Mouse (Mus musculus): ENCODE data around the gene Tmtc2. TPM values are rescaled to one million over a fixed set of nuclear protein-coding genes. Genes with fewer than 3 reads are reported as not detected.
"Not testable (repeated sequence)": the region's sequence is repeated elsewhere in the genome, so short reads cannot be mapped to it uniquely, and the experiment has no call there.

Tmtc2 gene
- polyA plus RNA-seq, 1 experiment from 2014 or later, result 7.0 TPM

DNA sequence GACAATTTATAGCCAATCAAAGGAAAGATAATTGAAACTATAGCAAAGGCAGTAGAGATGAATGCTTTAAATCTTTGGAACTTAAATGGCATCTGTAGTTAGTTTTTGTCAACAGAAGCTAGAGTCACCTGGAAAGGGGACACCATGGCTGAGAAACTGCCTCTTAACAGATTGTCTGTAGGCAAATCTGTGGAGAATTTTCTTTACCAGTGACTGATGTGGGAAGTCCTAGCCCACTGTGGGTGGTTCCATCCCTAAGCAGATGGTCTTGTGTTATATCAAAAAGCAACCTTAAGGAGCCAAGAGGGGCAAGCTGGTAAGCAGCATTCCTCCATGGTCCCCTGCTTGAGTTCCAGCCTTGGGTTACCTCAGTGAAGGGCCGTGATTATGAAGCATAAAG, 281.3 kb downstream of the Tmtc2 start:
- no peaks in the 10 kb centered on the region for H3K27me3 ChIP-seq (replicated peaks)
- H3K4me3 ChIP-seq, result no peak overlapping the region
- no peak overlapping the region for H3K27ac ChIP-seq (ENCODE audit: poor library complexity, severe bottlenecking)
- no peaks in the 10 kb centered on the region for H3K4me1 ChIP-seq (replicated peaks)
- no peaks in the 10 kb centered on the region for H3K9me3 ChIP-seq (replicated peaks)
- no peak overlapping the region for H3K4me2 ChIP-seq
- no peak for ATAC-seq (ENCODE audit: insufficient number of reproducible peaks, low FRiP score)
- no peaks in the 10 kb centered on the region for H3K36me3 ChIP-seq
- H3K9ac ChIP-seq, result no peak overlapping the region
- 87% methylated on average over 1 of the region's 1 CpGs for whole genome bisulfite sequencing

- ATAC-seq (ENCODE audit: insufficient number of reproducible peaks, low FRiP score), result no peak
- Histone ChIP-seq H3K36me3 (no peaks in the 10 kb centered on the region), H3K9me3 (replicated peaks) (no peaks in the 10 kb centered on the region)
Observed at GRCm38 (mm10) chr10:105288472-105288871, 285.8 kb downstream of the Tmtc2 start.

GRCm38 (mm10) chr10:105287575-105287974, 286.7 kb downstream of the Tmtc2 start:
- H3K9me3 ChIP-seq (replicated peaks), result no peaks in the 10 kb centered on the region
- no peaks in the 10 kb centered on the region for H3K36me3 ChIP-seq
- no peak overlapping the region for H3K4me2 ChIP-seq
- no peaks in the 10 kb centered on the region for H3K4me1 ChIP-seq (replicated peaks)
- WGBS, result 83% methylated on average over 3 of the region's 3 CpGs
- H3K9ac ChIP-seq, result no peak overlapping the region
- no peak overlapping the region for H3K4me3 ChIP-seq
- no peaks in the 10 kb centered on the region for H3K27me3 ChIP-seq (replicated peaks)
- ATAC-seq (ENCODE audit: insufficient number of reproducible peaks, low FRiP score), result no peak
- H3K27ac ChIP-seq (ENCODE audit: poor library complexity, severe bottlenecking), result no peak overlapping the region

More at GRCm38 (mm10) chr10:105288472-105288871, 285.8 kb downstream of the Tmtc2 start:
- H3K4me1 ChIP-seq (replicated peaks), result no peaks in the 10 kb centered on the region
- no peak overlapping the region for H3K4me2 ChIP-seq
- H3K4me3 ChIP-seq, result no peak overlapping the region
- H3K27me3 ChIP-seq (replicated peaks), result no peaks in the 10 kb centered on the region
- no peak overlapping the region for H3K27ac ChIP-seq (ENCODE audit: poor library complexity, severe bottlenecking)
- no peak overlapping the region for H3K9ac ChIP-seq
- 79% methylated on average over 2 of the region's 2 CpGs for WGBS

DNA sequence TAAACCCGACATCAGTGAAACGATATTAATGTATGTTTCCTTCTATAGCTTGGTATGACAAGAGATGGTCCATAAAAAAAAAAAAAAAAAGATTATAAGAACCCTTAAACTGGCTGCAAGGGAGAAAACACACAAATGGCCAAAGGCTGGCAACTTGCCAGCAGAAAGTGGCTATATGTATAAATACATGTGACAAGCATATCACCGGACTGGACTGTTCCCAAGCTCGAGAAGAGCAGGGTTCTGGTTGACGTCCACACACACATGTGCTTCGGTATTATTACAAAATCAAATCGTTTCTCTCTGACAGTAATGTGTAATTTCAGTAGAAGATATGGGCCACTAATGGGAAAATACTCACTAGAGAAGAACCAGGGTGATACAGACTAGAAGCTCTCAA, 287.2 kb downstream of the Tmtc2 start:
- no peak for ATAC-seq (ENCODE audit: insufficient number of reproducible peaks, low FRiP score)
- H3K27ac ChIP-seq (ENCODE audit: poor library complexity, severe bottlenecking), result no peak overlapping the region
- H3K4me2 ChIP-seq, result no peak overlapping the region
- H3K27me3 ChIP-seq (replicated peaks), result no peaks in the 10 kb centered on the region
- 72% methylated on average over 7 of the region's 7 CpGs for WGBS
- no peak overlapping the region for H3K4me3 ChIP-seq
- H3K9ac ChIP-seq, result no peak overlapping the region
- H3K4me1 ChIP-seq (replicated peaks), result no peaks in the 10 kb centered on the region
- no peaks in the 10 kb centered on the region for H3K36me3 ChIP-seq
- H3K9me3 ChIP-seq (replicated peaks), result no peaks in the 10 kb centered on the region

- no peaks in the 10 kb centered on the region for H3K4me1 ChIP-seq (replicated peaks)
- 78% methylated on average over 2 of the region's 2 CpGs for WGBS
- no peaks in the 10 kb centered on the region for H3K36me3 ChIP-seq
- H3K4me2 ChIP-seq, result no peak overlapping the region
- H3K27me3 ChIP-seq (replicated peaks), result no peaks in the 10 kb centered on the region
- H3K27ac ChIP-seq (ENCODE audit: poor library complexity, severe bottlenecking), result no peak overlapping the region
- no peak overlapping the region for H3K9ac ChIP-seq
- no peak for ATAC-seq (ENCODE audit: insufficient number of reproducible peaks, low FRiP score)
- H3K9me3 ChIP-seq (replicated peaks), result no peaks in the 10 kb centered on the region
- H3K4me3 ChIP-seq, result no peak overlapping the region
Observed at GRCm38 (mm10) chr10:105286221-105286620, 288.0 kb downstream of the Tmtc2 start.

DNA sequence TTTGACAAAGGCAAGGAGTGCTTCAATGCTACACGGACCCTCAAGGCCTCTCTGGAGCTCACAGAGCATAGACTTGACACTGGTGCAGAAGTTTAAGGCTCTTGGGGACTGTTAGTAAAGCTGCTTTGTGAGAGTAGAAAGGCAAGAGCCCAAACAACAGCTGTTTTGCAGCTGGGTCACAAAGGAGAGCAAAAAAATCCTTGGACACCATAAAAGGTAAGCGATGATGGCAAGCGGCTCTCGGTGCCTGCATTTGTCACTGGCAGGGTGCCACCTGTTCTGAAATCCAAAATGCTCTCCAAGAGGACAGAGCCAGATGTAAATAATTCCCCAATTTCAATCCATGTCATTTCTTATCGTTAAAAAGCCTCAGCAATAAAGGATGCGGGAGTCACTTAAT, 290.1 kb downstream of the Tmtc2 start:
- 74% methylated on average over 6 of the region's 6 CpGs for WGBS
- Histone ChIP-seq H3K4me1 (replicated peaks) (no peaks in the 10 kb centered on the region), H3K9me3 (replicated peaks) (no peaks in the 10 kb centered on the region), H3K27me3 (replicated peaks) (no peaks in the 10 kb centered on the region), H3K4me3 (no peak overlapping the region), H3K36me3 (no peaks in the 10 kb centered on the region), H3K27ac (ENCODE audit: poor library complexity, severe bottlenecking) (no peak overlapping the region), H3K9ac (no peak overlapping the region), H3K4me2 (no peak overlapping the region)
- no peak for ATAC-seq (ENCODE audit: insufficient number of reproducible peaks, low FRiP score)

DNA sequence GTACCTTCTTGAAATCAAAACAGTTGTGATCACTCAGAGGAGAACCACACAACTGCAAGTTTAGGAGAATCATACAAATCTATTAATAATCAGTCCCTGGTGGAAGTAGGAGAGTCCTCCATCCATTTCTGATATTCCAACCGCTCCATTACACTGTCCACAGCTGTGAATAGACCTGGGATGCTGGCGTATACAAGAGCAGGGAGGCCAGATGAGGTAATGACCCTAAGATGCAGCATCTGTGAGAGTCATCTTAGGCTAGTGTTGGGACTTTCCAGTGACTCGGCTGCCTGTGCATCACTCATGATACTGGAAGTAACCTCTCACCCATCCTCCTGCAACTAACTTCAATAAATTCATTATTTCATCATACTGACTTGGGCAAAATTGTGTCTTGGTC, 293.3 kb downstream of the Tmtc2 start:
- Histone ChIP-seq H3K4me2 (no peak overlapping the region), H3K9me3 (replicated peaks) (no peaks in the 10 kb centered on the region), H3K9ac (no peak overlapping the region), H3K4me1 (replicated peaks) (no peaks in the 10 kb centered on the region), H3K27ac (ENCODE audit: poor library complexity, severe bottlenecking) (no peak overlapping the region), H3K27me3 (replicated peaks) (no peaks in the 10 kb centered on the region), H3K36me3 (no peaks in the 10 kb centered on the region), H3K4me3 (no peak overlapping the region)
- no peak for ATAC-seq (ENCODE audit: insufficient number of reproducible peaks, low FRiP score)
- 87% methylated on average over 3 of the region's 3 CpGs for WGBS

GRCm38 (mm10) chr10:105260053-105260452, 314.2 kb downstream of the Tmtc2 start:
- no peak overlapping the region for H3K4me2 ChIP-seq
- no peaks in the 10 kb centered on the region for H3K36me3 ChIP-seq
- ATAC-seq (ENCODE audit: insufficient number of reproducible peaks, low FRiP score), result no peak
- H3K27me3 ChIP-seq (replicated peaks), result no peaks in the 10 kb centered on the region
- WGBS, result 54% methylated on average over 3 of the region's 3 CpGs
- H3K27ac ChIP-seq (ENCODE audit: poor library complexity, severe bottlenecking), result no peak overlapping the region
- no peak overlapping the region for H3K4me3 ChIP-seq
- no peaks in the 10 kb centered on the region for H3K4me1 ChIP-seq (replicated peaks)
- no peak overlapping the region for H3K9ac ChIP-seq
- H3K9me3 ChIP-seq (replicated peaks), result no peaks in the 10 kb centered on the region

- not testable (repeated sequence) for ATAC-seq (ENCODE audit: insufficient number of reproducible peaks, low FRiP score); H3K4me1 ChIP-seq (replicated peaks); H3K9me3 ChIP-seq (replicated peaks); H3K4me3 ChIP-seq; H3K27me3 ChIP-seq (replicated peaks); H3K4me2 ChIP-seq; H3K9ac ChIP-seq; H3K36me3 ChIP-seq; H3K27ac ChIP-seq (ENCODE audit: poor library complexity, severe bottlenecking)
- 85% methylated on average over 22 of the region's 22 CpGs for WGBS
Observed at GRCm38 (mm10) chr10:105238291-105238690, 336.0 kb downstream of the Tmtc2 start.

- H3K9ac ChIP-seq, result no peak overlapping the region
- H3K4me3 ChIP-seq, result no peak overlapping the region
- H3K27me3 ChIP-seq (replicated peaks), result no peaks in the 10 kb centered on the region
- no peaks in the 10 kb centered on the region for H3K9me3 ChIP-seq (replicated peaks)
- no peak overlapping the region for H3K27ac ChIP-seq (ENCODE audit: poor library complexity, severe bottlenecking)
- H3K4me1 ChIP-seq (replicated peaks), result no peaks in the 10 kb centered on the region
- no peak overlapping the region for H3K4me2 ChIP-seq
- H3K36me3 ChIP-seq, result no peaks in the 10 kb centered on the region
- 79% methylated on average over 2 of the region's 2 CpGs for WGBS
- ATAC-seq (ENCODE audit: insufficient number of reproducible peaks, low FRiP score), result no peak
Observed at GRCm38 (mm10) chr10:105232864-105233263, 341.4 kb downstream of the Tmtc2 start.

GRCm38 (mm10) chr10:105230416-105230815, 343.8 kb downstream of the Tmtc2 start:
- no peak for ATAC-seq (ENCODE audit: insufficient number of reproducible peaks, low FRiP score)
- no peak overlapping the region for H3K4me2 ChIP-seq
- no peaks in the 10 kb centered on the region for H3K27me3 ChIP-seq (replicated peaks)
- H3K4me1 ChIP-seq (replicated peaks), result peaks cover 3% of the 10 kb centered on the region; the same call in 1 of the 2 replicates
- H3K4me3 ChIP-seq, result no peak overlapping the region
- H3K9ac ChIP-seq, result no peak overlapping the region
- WGBS, result 76% methylated on average over 7 of the region's 7 CpGs
- no peak overlapping the region for H3K27ac ChIP-seq (ENCODE audit: poor library complexity, severe bottlenecking)
- H3K36me3 ChIP-seq, result no peaks in the 10 kb centered on the region
- H3K9me3 ChIP-seq (replicated peaks), result no peaks in the 10 kb centered on the region

- Histone ChIP-seq H3K9ac (no peak overlapping the region), H3K4me1 (replicated peaks) (peaks cover 3% of the 10 kb centered on the region; the same call in 1 of the 2 replicates), H3K27ac (ENCODE audit: poor library complexity, severe bottlenecking) (no peak overlapping the region), H3K36me3 (no peaks in the 10 kb centered on the region), H3K9me3 (replicated peaks) (no peaks in the 10 kb centered on the region), H3K4me3 (no peak overlapping the region), H3K4me2 (no peak overlapping the region), H3K27me3 (replicated peaks) (no peaks in the 10 kb centered on the region)
- ATAC-seq (ENCODE audit: insufficient number of reproducible peaks, low FRiP score), result no peak
- 81% methylated on average over 2 of the region's 2 CpGs for WGBS
Observed at GRCm38 (mm10) chr10:105228623-105229022, 345.6 kb downstream of the Tmtc2 start.

Data from heart, embryonic 12.5 days (tissue).